Mouse (Mus musculus): ENCODE results near the gene Gm14698.
A peak's percentile ranks its signal among the peaks of the same experiment; 100 is the strongest.
"Not testable (repeated sequence)": the region's sequence is repeated elsewhere in the genome, so short reads cannot be mapped to it uniquely, and the experiment has no call there.

The Gm14698 gene

DNA sequence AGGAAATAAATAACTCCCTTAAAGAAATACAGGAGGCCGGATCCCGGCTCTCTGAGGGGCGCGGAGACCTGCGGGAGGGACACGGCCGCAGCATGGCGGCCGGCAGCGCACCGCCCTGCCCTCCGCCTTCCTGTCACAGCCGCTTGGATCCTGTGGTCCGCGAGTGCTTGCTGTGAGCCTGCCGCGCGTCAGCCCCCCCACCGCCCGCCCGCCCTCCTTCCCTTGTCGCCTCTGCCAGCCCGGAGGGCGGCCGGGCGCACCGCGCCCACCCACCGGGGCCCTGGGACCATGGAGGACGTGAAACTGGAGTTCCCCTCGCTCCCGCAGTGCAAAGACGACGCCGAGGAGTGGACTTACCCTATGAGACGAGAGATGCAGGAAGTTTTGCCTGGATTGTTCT, at the start of gene Gm14698:
Gene Gm14698, plus strand, starts transcription at position 35 of the 400 bp plus-strand sequence.
- DNase-seq, result peak; percentile 2

DNA sequence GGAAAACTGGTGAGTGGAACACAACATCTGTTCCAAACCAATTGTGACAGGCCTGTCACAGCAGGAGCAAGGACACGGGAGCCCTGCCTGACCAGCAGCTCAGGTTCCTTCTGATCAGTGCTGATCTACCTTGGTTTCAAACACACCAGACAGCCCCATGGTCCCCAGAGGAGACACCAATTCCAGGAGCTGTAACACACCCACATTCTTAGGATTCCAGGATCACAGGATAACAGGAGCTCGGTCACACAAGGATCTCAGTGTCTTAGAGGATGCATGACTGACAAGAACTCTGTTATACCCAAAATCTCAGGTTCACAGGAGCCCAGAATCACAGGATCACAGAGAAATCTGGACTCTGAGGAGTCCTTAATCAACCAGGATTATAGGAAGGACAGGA, 444 bp upstream of the Gm14698 start:
- DNase-seq, result not testable (repeated sequence)

DNA sequence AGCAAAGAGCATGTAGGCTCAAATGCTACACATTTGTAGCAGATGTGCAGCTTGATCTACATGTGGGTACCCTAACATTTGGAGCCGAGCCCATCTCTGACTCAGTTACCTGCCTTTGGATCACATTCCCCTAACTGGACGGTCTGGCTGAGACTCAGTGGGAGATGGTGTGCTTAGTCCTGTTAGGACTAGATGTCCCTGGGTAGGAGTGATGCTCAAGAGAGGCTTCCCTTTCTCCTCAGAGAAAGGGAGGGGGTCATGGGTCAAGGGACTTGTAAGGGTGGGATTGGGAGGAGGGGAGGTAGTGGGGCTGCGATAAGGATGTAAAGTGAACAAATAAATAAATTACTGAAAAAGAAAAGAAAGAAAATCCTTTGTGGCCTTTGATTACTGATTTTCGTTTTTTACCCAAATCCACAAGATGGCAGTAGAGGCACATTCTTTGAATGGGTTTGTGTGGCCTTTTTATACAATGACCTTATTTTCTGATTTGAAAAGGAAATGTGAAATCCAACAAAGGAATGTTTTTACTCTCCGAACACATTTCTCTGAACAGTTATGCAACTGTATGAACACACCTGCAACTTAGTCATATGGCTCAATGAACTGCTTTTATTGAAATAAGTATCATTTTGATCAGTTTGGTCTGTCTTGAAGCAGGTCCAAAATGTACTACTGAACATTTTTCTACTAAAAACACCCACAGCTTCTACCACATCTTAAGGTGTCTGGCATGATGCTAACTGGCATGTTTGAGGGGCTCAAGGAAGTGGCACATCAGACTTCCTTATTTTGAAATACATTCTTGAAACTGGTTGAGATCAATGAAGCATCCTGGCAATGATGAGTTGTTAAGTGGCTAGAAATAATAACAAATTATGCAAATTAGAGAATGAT, 18.9 kb downstream of the Gm14698 start:
- DNase-seq, result peak; percentile 4

DNA sequence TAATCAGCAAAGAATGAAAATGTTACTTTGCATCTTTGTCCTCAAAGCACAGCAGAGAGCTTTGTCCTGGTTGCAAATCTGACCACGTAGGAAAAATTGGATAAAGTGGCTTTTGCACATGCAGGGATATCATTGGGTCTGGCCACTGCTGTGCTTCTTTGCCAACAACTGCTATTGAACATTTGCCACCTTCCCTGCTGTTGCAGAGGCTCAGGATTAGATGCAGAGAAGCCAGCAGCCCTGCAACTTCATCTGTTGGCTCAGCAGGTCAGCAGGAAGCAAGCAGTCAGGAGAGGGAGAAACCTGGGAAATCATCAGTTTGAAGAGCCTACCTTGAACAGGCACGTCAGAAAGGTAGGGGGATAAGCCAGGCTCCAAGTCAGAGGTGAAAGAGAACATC, 44.3 kb downstream of the Gm14698 start:
- no peak for DNase-seq

Measured in lung, postnatal 10 days (tissue).